Mouse (Mus musculus) right cerebral cortex, adult 18-20 months (tissue): ENCODE results near the gene Dstyk.

ENCODE experiments used
- DNase-seq: peaks from one replicate; pipeline ENCODE4 v3.0.0; 2022; ENCODE audit warnings: mixed read lengths

Gene Dstyk

DNA sequence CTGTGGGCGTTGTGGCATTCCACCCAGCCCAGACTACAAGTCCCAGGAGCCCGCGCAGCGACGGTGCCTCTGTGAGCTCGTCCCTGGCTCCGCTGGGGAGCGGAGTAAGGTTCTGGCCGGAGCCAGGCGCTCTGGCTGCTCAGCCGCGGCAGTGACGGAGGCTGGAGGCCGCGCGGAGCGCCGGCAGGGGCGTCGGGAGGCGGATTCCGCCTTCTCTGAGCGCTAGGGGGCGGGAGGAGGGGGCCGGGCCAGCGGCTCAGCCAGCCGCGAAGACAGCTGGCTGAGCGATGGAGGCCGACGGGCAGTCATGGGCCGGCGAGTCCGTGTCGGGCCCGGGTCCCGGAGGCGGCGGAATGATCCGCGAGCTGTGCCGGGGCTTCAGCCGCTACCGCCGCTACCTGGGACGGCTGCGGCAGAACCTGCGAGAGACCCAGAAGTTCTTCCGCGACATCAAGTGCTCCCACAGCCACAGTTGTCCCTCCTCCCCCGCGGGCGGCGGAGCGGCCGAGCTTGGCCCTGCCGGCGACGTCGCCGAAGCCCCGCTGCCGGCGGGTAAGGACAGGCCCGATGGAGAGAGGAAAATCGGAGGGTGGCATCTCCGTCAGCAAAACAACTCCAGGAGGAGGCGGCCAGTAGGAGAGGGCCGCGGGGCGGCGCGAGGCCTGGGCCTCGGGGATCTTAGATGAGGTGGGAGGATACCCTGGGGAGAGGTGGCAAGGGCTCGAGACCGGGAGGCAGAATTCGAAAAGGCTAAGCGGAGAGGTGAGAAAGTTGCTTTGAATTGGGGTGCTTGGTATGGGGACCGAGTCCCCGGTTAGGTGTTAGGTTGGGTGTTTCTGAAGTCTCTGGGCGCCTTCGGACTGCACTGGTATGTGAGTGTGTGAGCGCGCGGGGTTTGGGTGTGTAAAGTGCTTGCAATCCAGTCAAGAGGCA lies at the start of gene Dstyk:
Gene Dstyk (plus strand): TSS at position 237 of the 933 bp plus-strand sequence.
- peak; percentile 94 for DNase-seq

DNA sequence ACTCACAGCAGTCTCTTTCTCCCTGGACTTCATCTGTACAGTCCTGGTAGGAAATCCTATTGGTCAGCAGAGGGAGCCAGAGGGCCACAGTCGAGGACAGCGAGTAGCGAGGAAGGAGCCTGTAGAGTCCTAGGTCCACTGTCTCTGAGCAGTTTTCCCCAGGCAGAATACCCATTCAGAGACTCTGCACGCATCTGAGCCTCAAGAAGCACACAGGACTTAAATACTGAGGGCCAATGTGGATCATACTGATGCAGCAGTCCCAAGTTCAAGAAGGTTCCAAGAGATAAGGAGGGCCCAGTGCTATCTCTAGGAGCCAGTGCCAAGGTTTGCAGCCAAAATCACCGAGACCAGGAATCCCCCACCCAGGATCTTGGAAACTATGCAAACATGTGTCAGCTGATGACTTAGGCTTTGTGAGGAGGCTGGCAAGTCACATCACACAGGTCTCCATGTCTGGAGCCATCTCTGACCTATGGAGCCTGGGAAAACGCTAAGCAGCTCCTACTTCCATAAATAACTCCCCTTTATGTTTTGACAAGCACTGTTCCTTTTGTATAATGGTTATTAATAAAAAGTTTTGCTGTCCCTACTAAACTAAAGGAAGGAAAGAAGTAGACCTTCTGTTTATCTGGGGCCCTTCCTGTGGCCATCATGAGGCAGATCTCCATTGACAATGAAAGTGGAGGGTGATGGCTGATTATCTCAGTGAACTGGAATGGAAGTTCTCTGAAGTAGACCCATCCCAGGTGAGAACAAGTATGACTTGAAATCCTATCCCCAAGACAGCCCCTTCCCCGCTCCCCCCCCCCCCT lies 49.5 kb upstream of the Dstyk start:
- DNase-seq: peak; percentile 86

DNA sequence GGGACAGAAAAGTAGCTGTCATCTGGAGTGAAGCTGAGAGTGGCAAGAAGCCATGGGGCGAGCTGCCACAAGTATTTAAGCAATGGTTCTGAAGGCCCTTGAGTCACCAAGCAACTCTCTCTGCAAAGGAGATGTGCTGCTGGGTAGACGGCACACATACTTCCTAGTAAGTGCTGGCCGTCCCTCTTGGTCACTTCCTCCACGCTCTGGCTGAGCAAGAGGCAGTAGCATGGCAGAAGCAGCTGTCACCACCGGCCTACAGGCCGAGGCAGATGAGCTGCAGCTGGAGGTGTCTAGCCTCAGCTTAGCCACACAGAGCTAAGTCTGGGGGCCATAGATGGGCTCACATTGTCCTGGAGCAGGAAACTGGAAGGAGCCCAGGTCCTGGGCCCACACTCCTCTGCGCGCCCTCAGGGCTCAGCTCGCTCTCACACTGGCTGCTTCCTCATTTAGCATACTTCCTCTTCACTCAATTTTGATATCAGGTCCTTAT lies 46.6 kb upstream of the Dstyk start:
- no peak for DNase-seq

DNA sequence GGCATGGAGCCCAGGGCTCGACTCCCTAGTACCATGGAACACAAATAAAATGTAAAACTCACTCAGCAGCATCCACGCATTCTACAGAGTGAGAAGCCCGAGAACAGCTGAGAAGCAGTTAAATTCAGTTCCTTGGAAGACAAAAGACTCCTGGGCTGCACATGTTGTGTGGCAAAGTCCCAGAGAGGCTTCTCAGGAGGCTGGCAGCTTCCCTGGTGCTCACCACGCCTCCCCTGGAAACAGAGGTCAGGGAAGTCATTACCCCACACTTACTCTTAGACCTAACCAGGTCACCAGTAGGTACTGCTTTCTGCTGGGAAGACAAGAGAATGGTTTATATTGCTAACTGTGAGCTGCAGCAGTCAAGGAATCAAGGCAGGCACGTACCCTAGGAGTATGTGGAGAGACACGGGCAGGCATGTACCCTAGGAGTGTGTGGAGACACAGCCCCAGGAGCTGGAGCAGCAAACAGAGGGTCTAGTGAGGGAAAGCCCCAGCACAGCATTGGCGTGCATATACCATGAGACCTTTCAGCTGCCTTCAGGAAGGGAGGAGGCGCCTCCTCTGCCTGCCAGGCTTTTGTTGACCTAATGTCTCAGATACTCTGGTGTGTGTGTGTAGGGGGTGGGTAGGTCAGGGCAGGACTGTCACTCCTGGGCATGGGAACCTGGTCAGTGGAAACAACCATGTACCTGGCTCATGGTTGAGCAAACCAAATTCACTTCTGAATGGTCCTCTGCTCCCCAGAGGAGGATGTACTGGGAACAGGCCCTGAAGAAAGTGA lies 45.9 kb upstream of the Dstyk start:
- DNase-seq: no peak

DNA sequence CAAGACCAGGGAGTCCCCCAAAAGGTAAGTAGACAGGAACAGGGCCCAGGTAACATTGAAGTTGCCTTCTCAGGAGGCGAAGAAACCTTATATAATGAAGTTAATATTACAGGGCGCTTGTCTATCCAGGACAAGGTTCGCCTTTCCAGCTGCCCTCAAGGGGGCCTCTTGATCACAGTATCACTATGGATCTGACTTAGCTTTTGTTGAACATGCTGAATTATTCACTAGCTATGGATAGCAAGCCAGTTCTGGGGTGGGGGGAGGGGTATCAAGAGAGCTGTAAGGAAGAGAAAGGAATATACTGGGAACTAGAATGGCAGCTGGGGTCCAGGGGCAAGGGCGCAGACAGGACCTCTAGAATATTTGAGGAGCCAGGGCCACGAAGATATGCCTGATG lies 45.0 kb upstream of the Dstyk start:
- DNase-seq: no peak

DNA sequence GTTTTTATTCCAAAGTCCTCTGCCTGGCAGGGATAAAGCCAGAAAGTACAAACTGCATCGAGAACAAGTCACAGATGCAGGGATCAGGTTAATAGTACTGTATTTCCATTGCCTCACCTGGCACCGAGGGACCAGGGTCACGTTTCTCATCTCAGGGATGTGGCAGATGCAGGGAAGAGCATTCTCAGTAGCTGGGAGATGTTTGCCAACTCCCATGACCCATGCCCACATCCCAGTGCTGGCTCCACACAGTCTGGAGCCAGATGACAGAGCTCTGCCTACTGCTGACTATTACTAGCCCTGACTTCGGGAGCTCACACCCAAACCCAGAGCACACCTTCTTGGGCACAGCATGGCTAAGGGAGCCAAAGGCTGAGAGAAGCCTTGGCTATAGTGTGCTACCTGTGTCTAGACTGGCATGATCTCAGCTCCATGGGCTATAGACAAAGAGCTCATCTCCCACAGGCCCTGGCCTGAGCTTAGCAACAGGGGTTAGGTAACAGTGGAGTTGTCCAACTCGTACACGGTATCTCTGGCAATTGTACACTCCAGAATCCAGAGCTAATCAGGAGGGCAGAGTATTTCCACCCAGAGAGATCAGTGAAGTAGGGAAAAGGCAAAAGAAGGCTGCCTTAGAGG lies 44.3 kb upstream of the Dstyk start:
- no peak for DNase-seq

DNA sequence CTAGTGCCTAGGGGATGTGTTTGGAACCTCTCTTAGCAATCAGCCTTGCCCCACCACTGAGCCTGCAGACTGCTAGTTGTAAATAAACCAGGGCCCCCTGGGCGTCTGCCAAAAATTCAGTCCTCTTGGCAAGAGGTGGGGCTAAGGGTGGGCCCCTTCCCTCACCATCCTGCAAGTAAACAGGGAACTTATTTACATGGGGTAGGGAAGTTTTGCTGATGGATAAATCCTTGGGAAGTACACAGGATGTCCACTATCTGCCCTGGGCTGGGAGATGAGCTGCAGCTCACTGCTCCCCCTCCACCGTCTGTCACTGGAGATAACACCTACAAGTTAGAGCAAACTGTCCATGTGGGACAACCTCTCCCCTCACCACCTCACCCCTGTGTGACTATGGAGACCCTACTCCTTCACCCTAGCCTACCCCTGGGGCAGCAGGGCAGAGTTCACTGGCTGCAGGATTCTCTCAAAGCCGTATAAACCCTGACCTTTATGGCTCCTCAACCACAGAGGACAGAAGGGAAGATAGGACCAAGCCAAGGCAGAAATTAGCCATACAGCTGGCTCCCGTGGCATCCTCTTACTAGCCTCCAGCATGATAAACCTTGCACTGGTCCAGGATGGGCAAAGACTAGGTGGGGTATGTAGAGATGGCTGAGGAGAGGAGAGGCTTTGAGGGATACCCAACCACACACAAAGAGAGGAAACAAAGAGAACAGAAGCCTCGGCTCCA lies 43.0 kb upstream of the Dstyk start:
- no peak for DNase-seq

DNA sequence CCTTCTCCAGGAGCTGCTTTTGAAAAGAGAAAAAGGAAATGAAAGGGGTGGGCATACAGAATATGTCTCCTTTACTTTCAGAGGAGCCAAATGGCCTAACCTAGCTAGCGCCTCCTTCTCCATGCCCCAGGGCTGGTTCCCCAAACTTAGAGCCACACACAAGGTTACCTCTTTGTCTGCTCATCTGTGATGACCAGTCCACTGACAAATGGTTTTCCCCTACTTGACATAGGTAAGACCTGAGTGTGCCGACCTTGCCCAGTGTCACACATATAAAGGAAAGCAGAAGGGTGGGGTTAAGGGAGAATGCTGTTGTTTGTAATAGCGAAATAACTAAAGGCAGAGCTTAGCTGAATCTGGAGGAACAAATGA lies 42.5 kb upstream of the Dstyk start:
- DNase-seq: no peak

DNA sequence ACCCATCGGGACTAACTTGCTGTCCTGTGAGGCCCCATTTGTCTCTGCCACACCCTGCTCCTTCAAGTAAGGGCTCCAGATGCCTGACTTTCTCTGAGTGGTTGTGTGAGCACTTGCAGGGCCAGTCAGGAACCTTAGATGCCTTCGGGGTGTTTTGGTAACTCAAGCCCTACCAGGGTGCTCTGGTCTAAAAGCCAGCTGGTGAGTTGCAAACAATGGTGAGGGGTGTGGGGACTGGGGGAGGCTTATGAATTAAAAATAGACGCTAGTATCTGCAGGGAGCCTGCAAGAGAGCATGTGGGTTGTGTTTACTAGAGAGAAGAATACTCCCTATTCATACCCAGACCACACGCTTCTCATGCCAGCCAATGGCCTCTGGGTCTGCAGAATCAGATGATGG lies 42.1 kb upstream of the Dstyk start:
- DNase-seq: peak; percentile 62

DNA sequence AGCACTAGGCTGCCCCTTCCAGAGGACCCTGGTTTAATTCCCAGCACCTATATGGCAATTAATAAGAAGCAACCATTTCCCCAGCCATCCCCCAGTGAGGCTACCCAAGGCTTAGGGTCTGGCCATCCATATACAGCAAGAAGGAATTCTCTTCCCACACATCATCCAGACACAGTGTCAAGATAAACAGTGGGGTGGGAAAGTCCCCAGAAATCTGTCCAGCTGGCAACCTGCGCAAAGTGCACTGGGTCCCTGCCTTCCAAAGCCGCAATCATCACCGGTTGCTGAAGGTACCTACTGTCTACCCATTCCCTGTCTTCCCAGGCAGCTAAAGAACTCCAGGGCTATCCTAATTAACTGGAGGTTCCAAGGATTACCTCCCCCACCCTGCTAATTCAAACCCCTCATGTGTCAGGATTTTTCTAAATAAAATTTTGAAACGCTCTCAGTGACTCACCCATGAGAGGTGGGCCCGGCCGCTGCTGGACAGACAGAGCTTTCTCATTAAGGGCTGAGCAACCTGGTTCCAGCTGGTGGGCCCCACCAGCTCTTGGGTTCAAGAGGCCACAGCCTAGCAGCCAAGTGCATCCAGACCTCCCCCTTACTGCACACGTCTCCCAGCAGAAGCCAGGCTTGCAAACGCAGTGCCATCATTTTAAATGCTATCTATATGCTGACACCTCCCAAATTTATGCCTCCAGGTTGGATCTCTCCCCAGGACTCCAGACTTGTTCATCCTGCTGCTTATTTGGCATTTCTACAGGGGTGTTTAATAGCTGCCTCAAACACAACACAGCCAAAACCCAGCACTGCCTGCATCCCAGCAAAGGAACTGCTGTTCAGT lies 40.9 kb upstream of the Dstyk start:
- DNase-seq: no peak

DNA sequence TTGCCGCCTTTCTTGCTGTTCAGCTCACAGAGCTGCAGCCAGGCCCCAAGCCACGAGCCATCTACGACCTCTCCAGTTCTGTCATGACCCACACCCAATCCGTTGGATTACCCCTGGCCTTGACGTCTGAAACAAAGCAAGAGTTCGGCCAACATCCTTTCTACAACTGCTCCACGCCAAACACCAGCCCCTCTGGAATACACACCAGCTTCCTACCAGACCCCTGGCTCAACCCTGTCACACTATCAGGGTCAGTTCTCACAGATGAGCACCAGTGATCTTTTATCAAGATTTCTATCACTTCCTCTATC lies 40.3 kb upstream of the Dstyk start:
- DNase-seq: no peak

DNA sequence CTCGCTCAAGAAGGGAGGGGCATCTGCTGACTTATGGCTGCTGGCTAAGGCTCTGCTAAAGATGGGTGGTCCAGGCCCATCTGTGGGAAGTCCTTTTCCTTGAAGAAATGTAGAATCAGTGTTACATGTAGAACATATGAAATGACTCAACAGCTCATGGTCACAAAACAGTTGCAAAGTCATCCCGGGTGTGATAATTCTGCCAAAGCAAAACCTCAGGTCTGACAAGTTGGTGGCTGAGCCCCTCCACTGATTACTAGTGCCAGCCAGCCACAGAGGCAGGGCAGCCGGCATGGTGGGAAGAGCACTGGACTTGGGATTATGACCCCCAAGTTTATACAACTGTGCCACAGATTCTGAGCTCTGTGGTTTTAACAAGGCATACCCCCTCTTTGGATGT lies 39.5 kb upstream of the Dstyk start:
- DNase-seq: no peak

DNA sequence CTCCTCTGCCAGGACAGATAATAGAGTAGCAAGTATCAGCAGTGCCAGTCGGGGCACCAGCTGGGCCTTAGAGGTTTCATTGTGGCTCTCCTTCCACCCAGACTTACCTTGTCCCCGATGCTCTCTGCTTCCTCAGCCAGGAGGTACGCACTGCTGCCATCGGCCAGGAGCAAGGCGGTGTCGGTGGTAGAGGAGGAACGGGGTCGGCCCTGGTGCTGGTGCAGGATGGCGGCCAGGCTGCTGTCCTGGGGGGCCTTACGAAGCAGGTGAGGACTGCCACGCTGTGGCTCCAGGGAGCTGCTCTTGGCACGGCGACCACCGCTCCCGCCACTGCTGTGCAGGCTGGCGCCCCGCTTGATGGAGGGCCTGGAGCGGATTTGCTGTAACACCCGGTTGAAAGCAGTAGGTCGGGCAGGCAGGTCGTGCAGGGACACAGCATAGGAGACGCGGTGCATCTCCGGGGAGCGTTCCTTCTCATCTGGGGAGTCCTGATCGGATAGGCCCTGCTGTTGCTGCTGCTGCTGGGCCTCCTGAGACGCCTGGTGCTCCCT lies 36.7 kb upstream of the Dstyk start:
- DNase-seq: no peak

DNA sequence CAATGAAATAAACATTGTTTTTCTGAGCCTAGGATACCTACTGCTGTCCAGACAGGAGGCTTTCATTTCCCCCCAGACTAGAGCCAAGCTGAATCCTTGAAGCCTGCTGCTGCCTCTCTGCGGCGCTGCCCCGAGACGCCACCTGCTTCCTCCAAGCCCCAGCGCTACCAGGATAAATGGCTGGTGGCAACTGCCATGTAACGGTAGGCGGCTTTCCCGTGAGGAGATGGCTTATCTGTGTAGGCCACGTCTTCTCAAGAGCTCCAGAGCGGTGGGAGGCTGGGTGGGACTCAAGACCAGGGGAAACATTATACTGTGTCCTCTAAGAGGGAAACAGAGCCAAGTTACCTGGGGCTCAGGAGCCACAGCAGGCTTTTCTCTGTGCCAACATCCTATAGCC lies 35.4 kb upstream of the Dstyk start:
- DNase-seq: no peak

DNA sequence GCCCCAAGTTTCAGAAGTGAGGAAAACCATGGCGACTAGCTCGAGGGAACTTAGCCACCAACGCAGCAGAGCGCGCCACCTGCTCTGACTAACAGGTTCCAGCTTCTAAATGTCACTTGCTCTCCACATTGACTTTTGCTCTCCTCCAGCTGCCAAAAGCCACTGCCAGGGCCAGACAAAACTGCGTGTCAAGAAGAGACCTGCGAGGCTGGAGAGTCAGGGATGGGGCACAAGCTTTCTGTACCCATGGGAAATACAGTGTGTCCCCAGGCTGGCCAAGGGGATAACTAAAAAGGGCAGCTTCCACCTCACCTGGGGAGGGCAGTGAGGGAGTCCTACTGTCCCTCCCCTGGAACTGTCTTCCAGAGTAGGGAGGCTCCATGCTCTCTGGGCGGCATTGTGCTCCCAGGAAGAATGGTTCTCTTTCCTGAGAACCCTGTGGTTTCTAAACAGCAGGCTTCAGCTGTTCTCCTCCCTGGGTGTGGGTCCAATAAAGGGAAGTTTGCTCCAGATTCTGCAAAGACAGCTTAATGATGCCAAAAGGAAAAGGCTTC lies 33.3 kb upstream of the Dstyk start:
- DNase-seq: peak; percentile 73

DNA sequence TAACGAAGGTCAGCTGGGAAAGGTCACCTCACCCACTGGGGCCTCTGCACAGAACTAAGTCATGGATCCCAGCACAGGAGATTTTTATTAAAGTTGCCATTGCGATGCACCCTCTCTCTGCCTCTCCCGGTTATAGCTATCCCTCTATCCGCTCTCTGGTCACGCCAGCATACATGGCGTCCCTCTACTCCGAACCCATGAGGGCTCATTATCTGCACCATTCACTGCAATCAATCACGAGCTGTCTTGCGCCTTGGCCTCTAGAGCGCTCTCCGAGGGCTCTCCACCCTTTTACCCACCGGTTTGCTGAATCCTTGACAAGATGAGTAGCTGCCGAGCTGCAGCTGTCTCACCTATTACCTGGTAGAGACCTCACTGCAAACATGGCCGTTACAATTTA lies 32.1 kb upstream of the Dstyk start:
- no peak for DNase-seq

DNA sequence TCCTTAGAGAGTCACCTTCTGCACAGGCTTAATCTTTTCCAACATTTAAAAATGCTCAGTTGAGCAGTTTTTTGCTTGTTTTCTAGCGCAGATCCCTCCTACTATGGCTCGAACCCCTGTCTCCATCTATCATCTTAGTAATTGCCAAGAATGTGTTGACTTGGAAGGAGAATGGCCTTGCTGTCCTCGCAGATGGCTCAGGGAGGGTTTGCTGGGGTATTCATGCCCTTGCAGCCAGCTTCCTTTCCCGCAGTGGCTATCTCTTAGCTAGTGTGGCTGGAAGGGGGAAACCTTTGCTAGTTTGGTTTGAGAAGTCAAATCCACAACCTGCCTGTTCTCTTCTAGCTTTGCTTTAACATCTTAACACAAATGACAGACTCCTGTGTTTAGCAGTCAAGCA lies 31.6 kb upstream of the Dstyk start:
- DNase-seq: no peak

DNA sequence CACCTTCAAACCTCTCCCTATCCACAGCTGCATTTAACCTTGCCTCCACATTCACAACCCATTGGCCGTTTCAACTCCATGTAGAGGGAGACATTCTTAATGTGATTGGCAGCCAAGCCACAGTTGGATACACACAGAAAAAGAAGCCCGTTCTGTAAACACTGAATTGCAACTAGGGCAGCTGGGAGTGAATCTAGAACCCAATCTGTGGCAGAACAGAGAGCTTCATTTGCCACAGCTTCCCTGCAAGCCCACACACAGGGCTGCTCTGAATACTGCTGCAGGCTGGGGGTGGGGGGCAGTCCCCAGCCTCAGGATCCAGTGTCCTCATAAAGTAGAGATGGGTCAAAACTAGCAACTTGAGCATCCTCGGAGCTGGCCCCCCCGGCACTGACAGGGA lies 31.1 kb upstream of the Dstyk start:
- peak; percentile 56 for DNase-seq

DNA sequence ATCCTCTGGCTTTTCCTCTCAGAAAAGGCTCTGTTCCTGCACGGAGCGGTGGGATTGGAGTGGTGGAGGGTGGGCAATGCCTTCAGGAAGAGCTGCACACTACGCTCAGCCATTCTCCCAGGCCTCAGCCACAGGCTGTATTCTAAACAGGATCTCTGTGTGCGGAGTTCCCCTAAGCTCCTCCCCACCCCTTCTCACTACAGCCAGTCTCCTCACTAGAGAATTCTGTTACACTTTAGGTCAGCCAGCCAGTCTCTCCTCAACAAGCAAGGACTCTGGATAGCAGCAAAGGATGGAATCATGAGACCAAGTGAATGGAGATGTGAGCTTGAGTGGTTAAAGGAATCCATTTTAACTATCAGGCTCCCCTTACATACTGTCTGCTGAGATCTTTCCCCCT lies 29.4 kb upstream of the Dstyk start:
- peak; percentile 54 for DNase-seq
